Comparison of ENCODE assay signal across 17 mouse cellular contexts in genomic region chr6:125975788-125976465, GRCm38 (mm10).
DNase-seq lines count a peak whose midpoint lies in the region; ATAC-seq lines count a peak whose summit lies in the region.
"Had no signal": no experiment of that assay in that cellular context is flagged by ENCODE, and none has a peak within 500 bp of the region (broad histone marks: within the 10 kb centered on the region; RNA-seq: fewer than 3 reads in every experiment).

No protein-coding gene starts in this region.

- no peaks in the 10 kb centered on the region for H3K9me3 ChIP-seq in neural tube, embryonic 13.5 days
- H3K9me3 ChIP-seq: forebrain, embryonic 15.5 days; hindbrain, embryonic 12.5 days; liver, embryonic 13.5 days had no signal

- H3K4me2 ChIP-seq in neural tube, embryonic 13.5 days = no peak overlapping the region
- H3K4me2 ChIP-seq: forebrain, embryonic 15.5 days; hindbrain, embryonic 12.5 days; liver, embryonic 13.5 days had no signal

- 69% methylated on average over 15 of the region's 15 CpGs for WGBS in neural tube, embryonic 13.5 days

- H3K9ac ChIP-seq in neural tube, embryonic 13.5 days = no peak overlapping the region
- H3K9ac ChIP-seq: forebrain, embryonic 15.5 days; hindbrain, embryonic 12.5 days; liver, embryonic 13.5 days had no signal

- no peak for DNase-seq in neural tube, embryonic 10.5 days (ENCODE audit: extremely low spot score, low spot score)
- peak; percentile 6 for DNase-seq in kidney, adult 18-20 months
- peak; percentile 26 to 27 for DNase-seq in kidney, postnatal 36 days
- DNase-seq in adrenal gland, postnatal 14 days = no peak
- no peak for DNase-seq in urinary bladder, postnatal 36 days (ENCODE audit: low spot score in 2 of 2)
- DNase-seq in thymus, adult 18-20 months = no peak
- DNase-seq: adrenal gland, postnatal 10 days; cerebellum, postnatal 10 days; gastrocnemius, postnatal 25 days; liver, embryonic 13.5 days; right cerebral cortex, adult 18-20 months; thymus, adult 2 months had no signal

- peak; percentile 43; the same call in 1 of the 2 replicates for ATAC-seq in neural tube, embryonic 13.5 days (ENCODE audit: low read depth)
- ATAC-seq: forebrain, embryonic 15.5 days; midbrain, embryonic 16.5 days had no signal

- H3K4me1 ChIP-seq in neural tube, embryonic 13.5 days (replicated peaks) = 0 out of 2 replicates have a peak, but pooled peaks cover 6% of the 10 kb centered on the region
- H3K4me1 ChIP-seq: forebrain, embryonic 15.5 days; hindbrain, embryonic 12.5 days; liver, embryonic 13.5 days had no signal

- H3K27me3 ChIP-seq in neural tube, embryonic 13.5 days = no peaks in the 10 kb centered on the region
- H3K27me3 ChIP-seq: forebrain, embryonic 15.5 days; hindbrain, embryonic 12.5 days; liver, embryonic 13.5 days had no signal

- H3K36me3 ChIP-seq in neural tube, embryonic 13.5 days = no peaks in the 10 kb centered on the region
- H3K36me3 ChIP-seq: forebrain, embryonic 15.5 days; hindbrain, embryonic 12.5 days; liver, embryonic 13.5 days had no signal

- no peak overlapping the region; the same call in 1 of the 2 replicates for H3K27ac ChIP-seq in neural tube, embryonic 13.5 days (replicated peaks)
- H3K27ac ChIP-seq: forebrain, embryonic 15.5 days; hindbrain, embryonic 12.5 days; left cerebral cortex, adult 2 months; liver, embryonic 13.5 days had no signal

- H3K4me3 ChIP-seq in neural tube, embryonic 13.5 days = no peak overlapping the region
- H3K4me3 ChIP-seq: forebrain, embryonic 15.5 days; hindbrain, embryonic 12.5 days; left cerebral cortex, adult 2 months; liver, embryonic 13.5 days had no signal

Comparison
In these comparisons a context has a peak if more than half of its experiments do, and no peak if none do; other contexts are left out.
1. DNase-seq: peak in kidney, adult 18-20 months (single experiment) and kidney, postnatal 36 days (2 of 2); none in neural tube, embryonic 10.5 days (single experiment), adrenal gland, postnatal 14 days (single experiment), urinary bladder, postnatal 36 days (0 of 2) and thymus, adult 18-20 months (0 of 2).